Mouse (Mus musculus): ENCODE measurements around the gene Igsf23.

GRCm38 (mm10) chr7:19945201-19945600, 5.4 kb downstream of the Igsf23 start:
- TF ChIP-seq CTCF (IDR thresholded peaks at IDR 0.05; ENCODE audit: borderline replicate concordance, control insufficient read depth, extremely low read depth, insufficient read depth, low read length, poor library complexity) (no peak), POLR2A (IDR thresholded peaks at IDR 0.05; ENCODE audit: control insufficient read depth, extremely low read depth, insufficient read depth, low read length, poor library complexity) (no peak)

Measured in thymus, adult 2 months (tissue).